Mouse (Mus musculus) frontal cortex, adult (tissue): Measurements from ENCODE around the gene Wdcp.
"Not testable (repeated sequence)": the region's sequence is repeated elsewhere in the genome, so short reads cannot be mapped to it uniquely, and the experiment has no call there.

Experiments
- ATAC-seq: cut with Nextera tagmentation; 2 replicates; pipeline ENCODE4 v1.9.2; 2017; ENCODE audit warnings: mild to moderate bottlenecking, moderate library complexity, mixed read lengths; ENCODE audit not compliant: low TSS enrichment

The Wdcp gene

GRCm38 (mm10) chr12:4868924-4869323 is 25.8 kb downstream of the Wdcp start:
- ATAC-seq: no peak

GRCm38 (mm10) chr12:4871260-4871659 is 28.2 kb downstream of the Wdcp start:
- no peak for ATAC-seq

- no peak for ATAC-seq
These were observed 29.2 kb downstream of the Wdcp start for GRCm38 (mm10) chr12:4872273-4872672.

- ATAC-seq: no peak
These were observed 29.9 kb downstream of the Wdcp start for GRCm38 (mm10) chr12:4872983-4873477.

GRCm38 (mm10) chr12:4873531-4873930 is 30.4 kb downstream of the Wdcp start:
- ATAC-seq: no peak

GRCm38 (mm10) chr12:4874161-4874927 is 31.2 kb downstream of the Wdcp start, which contains the start of gene Mfsd2b:
Mfsd2b (minus strand) TSS chr12:4874359.
- ATAC-seq: peak; percentile 66

- ATAC-seq: no peak
These were observed 32.5 kb downstream of the Wdcp start for GRCm38 (mm10) chr12:4875623-4876022.

GRCm38 (mm10) chr12:4878296-4878783 is 35.2 kb downstream of the Wdcp start:
- no peak for ATAC-seq

GRCm38 (mm10) chr12:4879048-4879447 is 35.9 kb downstream of the Wdcp start:
- no peak for ATAC-seq

- no peak for ATAC-seq
These were observed 39.0 kb downstream of the Wdcp start for GRCm38 (mm10) chr12:4882086-4882485.

GRCm38 (mm10) chr12:4885062-4885461 is 42.0 kb downstream of the Wdcp start:
- ATAC-seq: no peak

GRCm38 (mm10) chr12:4886581-4886980 is 43.5 kb downstream of the Wdcp start:
- ATAC-seq: not testable (repeated sequence)

GRCm38 (mm10) chr12:4888739-4889138 is 45.6 kb downstream of the Wdcp start:
- no peak for ATAC-seq

GRCm38 (mm10) chr12:4889251-4889650 is 46.1 kb downstream of the Wdcp start:
- ATAC-seq: no peak

GRCm38 (mm10) chr12:4889891-4890290 is 46.8 kb downstream of the Wdcp start:
- no peak for ATAC-seq

- ATAC-seq: no peak
These were observed 54.9 kb downstream of the Wdcp start for GRCm38 (mm10) chr12:4898024-4898423.

GRCm38 (mm10) chr12:4905946-4906345 is 62.8 kb downstream of the Wdcp start:
- ATAC-seq: no peak

- no peak for ATAC-seq
These were observed 63.4 kb downstream of the Wdcp start for GRCm38 (mm10) chr12:4906476-4906875.

- peak; percentile 94 for ATAC-seq
These were observed 64.1 kb downstream of the Wdcp start, which contains the start of gene Ubxn2a for GRCm38 (mm10) chr12:4906951-4907906. Ubxn2a (minus strand) TSS chr12:4907705.

- no peak for ATAC-seq
These were observed 65.3 kb downstream of the Wdcp start for GRCm38 (mm10) chr12:4908391-4908790.
